Mouse (Mus musculus) liver, embryonic 14.5 days (tissue): ENCODE measurements at regions not wholly inside any gene's neighbourhood (a gene's known extent, or its start where the extent isn't known, plus 50 kb on each side); places are given as distances from the start of the nearest gene placed in this dataset.

Experiments used
- ATAC-seq: fragments of 200-750 bp; cut with Nextera tagmentation; 2 replicates; pipeline ENCODE4 v1.8.0; 2017; ENCODE audit warnings: moderate number of reproducible peaks, mild to moderate bottlenecking, moderate library complexity; ENCODE audit not compliant: insufficient read depth
- DNase-seq, 3 experiments: peaks; one replicate each; pipeline ENCODE4 v3.0.0-alpha.2; 2012 to 2013; ENCODE audit warnings: low read depth in 3 of 3, low spot score in 3 of 3
- H3K27ac ChIP-seq: fragments of 300-500 bp; sonication (generic); 2 replicates; pipeline ENCODE4 v1.5.1; 2014; ENCODE audit warnings: moderate library complexity, mild to moderate bottlenecking, control low read depth, inconsistent platforms
- H3K27me3 ChIP-seq: fragments of 300-500 bp; sonication (generic); 2 replicates; pipeline ENCODE4 v1.6.1; 2014; ENCODE audit warnings: mild to moderate bottlenecking, low read length, moderate library complexity; ENCODE audit not compliant: control insufficient read depth, insufficient read depth
- H3K36me3 ChIP-seq: fragments of 300-500 bp; sonication (generic); replicated peaks from 2 replicates; pipeline ENCODE4 v1.6.1; 2014; ENCODE audit warnings: low read depth; ENCODE audit not compliant: control insufficient read depth, insufficient read depth
- H3K4me1 ChIP-seq, 2 experiments: fragments of 200-500 bp in 1 of 2; fragments of 300-500 bp in 1 of 2; sonication (generic) in 1 of 2; replicated peaks; 2 replicates each; pipeline ENCODE4 v1.6.1; 2012 to 2014; ENCODE audit warnings: antibody characterized with exemption in 1 of 2, inconsistent platforms in 1 of 2, low read length in 1 of 2; ENCODE audit not compliant: control insufficient read depth in 2 of 2, insufficient read depth in 2 of 2
- H3K4me2 ChIP-seq: fragments of 300-500 bp; sonication (generic); 2 replicates; pipeline ENCODE4 v1.6.1; 2014; ENCODE audit warnings: low read depth, mild to moderate bottlenecking, control low read depth, moderate library complexity
- H3K4me3 ChIP-seq, 2 experiments: fragments of 200-500 bp in 1 of 2; fragments of 300-500 bp in 1 of 2; sonication (generic) in 1 of 2; 2 replicates each; pipeline ENCODE4 v1.5.1; 2012 to 2014; ENCODE audit warnings: low read depth in 2 of 2, low read length in 2 of 2, mild to moderate bottlenecking in 2 of 2, control low read depth in 1 of 2, inconsistent platforms in 1 of 2, moderate library complexity in 1 of 2; ENCODE audit not compliant: insufficient read depth in 1 of 2
- H3K9ac ChIP-seq: fragments of 300-500 bp; sonication (generic); replicated peaks from 2 replicates; pipeline ENCODE4 v1.6.1; 2014; ENCODE audit warnings: mild to moderate bottlenecking, control low read depth, moderate library complexity
- H3K9me3 ChIP-seq: fragments of 300-500 bp; sonication (generic); 2 replicates; pipeline ENCODE4 v1.6.1; 2016; ENCODE audit warnings: low read length, mixed read lengths; ENCODE audit not compliant: control insufficient read depth
- CTCF ChIP-seq: IDR thresholded peaks from 2 replicates; pipeline ENCODE4 v1.5.1; 2016; ENCODE audit warnings: antibody characterized with exemption, low read depth, control low read depth
- EP300 ChIP-seq: IDR thresholded peaks from 2 replicates; pipeline ENCODE4 v1.6.1; 2016; ENCODE audit warnings: antibody characterized with exemption, low read depth
- WGBS: fragments of 180-500 bp; shearing (Covaris S2); extraction: QIAGEN DNeasy Blood & Tissue Kit; methylation state at CpG from one replicate; pipeline ENCODE4 v1.1.7; 2014; ENCODE audit not compliant: insufficient replicate concordance; 5-methylcytosine and 5-hydroxymethylcytosine counted together

DNA sequence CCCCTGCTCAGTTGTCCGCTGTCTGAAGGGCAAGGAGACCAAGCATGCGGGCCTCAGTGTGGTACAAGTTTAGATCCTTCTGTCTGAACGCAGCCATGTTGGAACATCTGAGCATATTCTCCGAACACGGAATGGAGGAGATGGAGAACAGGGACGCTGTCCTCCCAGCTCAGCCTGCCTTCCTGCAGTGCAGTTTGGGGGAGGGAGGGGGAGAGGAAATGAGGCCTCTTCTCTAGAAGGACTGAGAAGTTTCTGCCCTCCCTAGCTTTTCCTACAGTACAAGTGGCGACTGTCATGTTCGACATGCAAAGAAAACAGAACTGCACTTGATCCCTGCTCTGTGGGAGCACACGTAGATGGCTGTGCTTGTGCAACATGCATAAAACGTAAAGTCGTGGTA lies 109.6 kb upstream of the Smim15 start:
- Histone ChIP-seq H3K9ac (no peak overlapping the region), H3K9me3 (no peaks in the 10 kb centered on the region), H3K27me3 (no peaks in the 10 kb centered on the region), H3K4me3 (no peak overlapping the region), H3K4me2 (peak overlapping the region; percentile 31), H3K4me1 (0 out of 4 replicates have a peak, but pooled peaks cover 0 to 4% of the 10 kb centered on the region in 2 experiments), H3K36me3 (no peaks in the 10 kb centered on the region), H3K27ac (no peak overlapping the region)
- 19% methylated on average over 11 of the region's 11 CpGs for WGBS
- no peak for DNase-seq
- no peak for ATAC-seq
- TF ChIP-seq CTCF (no peak), EP300 (no peak)

GRCm38 (mm10) chr13:107933598-107934571 lies 110.4 kb upstream of the Smim15 start:
- 24% methylated on average over 17 of the region's 17 CpGs for WGBS
- Histone ChIP-seq H3K27ac (no peak overlapping the region), H3K36me3 (no peaks in the 10 kb centered on the region), H3K4me1 (0 out of 4 replicates have a peak, but pooled peaks cover 0 to 4% of the 10 kb centered on the region in 2 experiments), H3K27me3 (no peaks in the 10 kb centered on the region), H3K9ac (no peak overlapping the region), H3K4me2 (peak overlapping the region; percentile 31), H3K4me3 (no peak overlapping the region), H3K9me3 (no peaks in the 10 kb centered on the region)
- TF ChIP-seq CTCF, result no peak
- TF ChIP-seq EP300, result no peak
- peak; percentile 18; the same call in 1 of the 2 replicates for ATAC-seq
- DNase-seq, result no peak

DNA sequence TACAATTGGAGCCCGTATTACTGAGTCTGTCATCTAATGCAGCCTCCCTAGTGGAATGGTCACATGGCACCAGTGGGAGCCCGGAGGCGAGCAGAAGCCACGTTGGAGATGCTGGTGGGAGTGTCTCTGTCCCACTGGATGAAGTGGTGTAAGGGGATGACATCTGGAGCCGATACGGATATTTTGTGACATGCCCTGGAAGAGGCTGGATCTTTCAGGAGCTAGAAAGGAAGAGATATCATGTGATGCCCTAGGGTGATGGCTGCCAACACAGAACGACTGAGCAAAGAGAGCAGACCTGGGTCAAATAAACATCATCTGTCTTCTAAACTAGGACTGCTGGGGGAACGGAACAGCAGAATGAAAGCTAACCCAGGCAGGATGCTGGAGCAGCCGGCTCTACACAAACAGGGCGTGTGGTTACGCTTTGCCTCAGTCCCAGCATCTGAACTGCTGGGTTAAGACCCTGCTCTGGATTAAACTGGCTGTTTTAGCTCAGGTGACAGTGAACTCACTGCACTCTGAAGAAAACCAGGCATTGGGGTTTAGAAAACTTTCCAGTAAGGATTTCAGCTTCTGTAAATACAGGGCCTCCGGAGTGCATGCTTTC lies 111.7 kb upstream of the Smim15 start:
- H3K27me3 ChIP-seq, result no peaks in the 10 kb centered on the region
- H3K4me3 ChIP-seq, result no peak overlapping the region
- DNase-seq, result no peak
- 0 out of 4 replicates have a peak, but pooled peaks cover 0 to 4% of the 10 kb centered on the region in 2 experiments for H3K4me1 ChIP-seq
- TF ChIP-seq CTCF, result no peak
- no peak for TF ChIP-seq EP300
- no peak overlapping the region for H3K4me2 ChIP-seq
- 63% methylated on average over 12 of the region's 12 CpGs for WGBS
- H3K27ac ChIP-seq, result no peak overlapping the region
- no peaks in the 10 kb centered on the region for H3K36me3 ChIP-seq
- ATAC-seq, result no peak
- no peak overlapping the region for H3K9ac ChIP-seq
- no peaks in the 10 kb centered on the region for H3K9me3 ChIP-seq

- no peak overlapping the region for H3K4me2 ChIP-seq
- ATAC-seq, result no peak
- 0 out of 4 replicates have a peak, but pooled peaks cover 0 to 4% of the 10 kb centered on the region in 2 experiments for H3K4me1 ChIP-seq
- H3K36me3 ChIP-seq, result no peaks in the 10 kb centered on the region
- H3K4me3 ChIP-seq, result no peak overlapping the region
- no peak for DNase-seq
- no peak overlapping the region for H3K9ac ChIP-seq
- H3K9me3 ChIP-seq, result no peaks in the 10 kb centered on the region
- H3K27me3 ChIP-seq, result no peaks in the 10 kb centered on the region
- TF ChIP-seq CTCF (no peak), EP300 (no peak)
- no peak overlapping the region for H3K27ac ChIP-seq
- 77% methylated on average over 7 of the region's 7 CpGs for WGBS
Measured at GRCm38 (mm10) chr13:107931216-107931615, 113.0 kb upstream of the Smim15 start.

GRCm38 (mm10) chr13:107927499-107928215 lies 116.6 kb upstream of the Smim15 start:
- Histone ChIP-seq H3K9me3 (no peaks in the 10 kb centered on the region), H3K9ac (no peak overlapping the region), H3K36me3 (no peaks in the 10 kb centered on the region), H3K4me3 (no peak overlapping the region), H3K27me3 (no peaks in the 10 kb centered on the region), H3K27ac (no peak overlapping the region), H3K4me2 (no peak overlapping the region), H3K4me1 (no peaks in the 10 kb centered on the region)
- 53% methylated on average over 10 of the region's 10 CpGs for WGBS
- TF ChIP-seq EP300, result no peak
- no peak; the same call in 1 of the 2 replicates for TF ChIP-seq CTCF
- DNase-seq (no peak), ATAC-seq (no peak)
